Mouse (Mus musculus): ENCODE measurements around the gene Slc2a2. TPM values are rescaled to one million over a fixed set of nuclear protein-coding genes. Genes with fewer than 3 reads are reported as not detected.
A peak's percentile ranks its signal among the peaks of the same experiment; 100 is the strongest.

Slc2a2 gene
- polyA plus RNA-seq, 1 experiment = 127 TPM

GRCm38 (mm10) chr3:28745835-28746483, 48.3 kb downstream of the Slc2a2 start:
- TF ChIP-seq POLR2A (IDR thresholded peaks at IDR 0.05; ENCODE audit: low read depth, low read length) (no peak), CTCF (conservative IDR thresholded peaks at IDR 0.05; ENCODE audit: insufficient read depth, insufficient read length, low read depth, low read length) (peak; percentile 100)
- H3K27me3 ChIP-seq (replicated peaks; ENCODE audit: control insufficient read depth, insufficient read depth, low read length) = no peaks in the 10 kb centered on the region
- no peak overlapping the region for H3K27ac ChIP-seq (ENCODE audit: insufficient read depth, low read depth, low read length)
- DNase-seq = peak; percentile 86
- WGBS = 29% methylated on average over 7 of the region's 7 CpGs
- no peak overlapping the region for H3K4me3 ChIP-seq (ENCODE audit: insufficient read depth, low read depth, low read length)
- H3K4me1 ChIP-seq (ENCODE audit: control insufficient read depth, insufficient read depth, low read length) = no peaks in the 10 kb centered on the region
- H3K36me3 ChIP-seq (ENCODE audit: control insufficient read depth, insufficient read depth, low read length) = no peaks in the 10 kb centered on the region

GRCm38 (mm10) chr3:28748151-28748550, 50.4 kb downstream of the Slc2a2 start:
- H3K4me3 ChIP-seq (ENCODE audit: insufficient read depth, low read depth, low read length) = no peak overlapping the region
- H3K4me1 ChIP-seq (ENCODE audit: control insufficient read depth, insufficient read depth, low read length) = no peaks in the 10 kb centered on the region
- WGBS = 88% methylated on average over 3 of the region's 3 CpGs
- no peak for DNase-seq
- no peak overlapping the region for H3K27ac ChIP-seq (ENCODE audit: insufficient read depth, low read depth, low read length)
- H3K36me3 ChIP-seq (ENCODE audit: control insufficient read depth, insufficient read depth, low read length) = no peaks in the 10 kb centered on the region
- H3K27me3 ChIP-seq (replicated peaks; ENCODE audit: control insufficient read depth, insufficient read depth, low read length) = no peaks in the 10 kb centered on the region
- TF ChIP-seq CTCF (conservative IDR thresholded peaks at IDR 0.05; ENCODE audit: insufficient read depth, insufficient read length, low read depth, low read length) (no peak), POLR2A (IDR thresholded peaks at IDR 0.05; ENCODE audit: low read depth, low read length) (no peak)

DNA sequence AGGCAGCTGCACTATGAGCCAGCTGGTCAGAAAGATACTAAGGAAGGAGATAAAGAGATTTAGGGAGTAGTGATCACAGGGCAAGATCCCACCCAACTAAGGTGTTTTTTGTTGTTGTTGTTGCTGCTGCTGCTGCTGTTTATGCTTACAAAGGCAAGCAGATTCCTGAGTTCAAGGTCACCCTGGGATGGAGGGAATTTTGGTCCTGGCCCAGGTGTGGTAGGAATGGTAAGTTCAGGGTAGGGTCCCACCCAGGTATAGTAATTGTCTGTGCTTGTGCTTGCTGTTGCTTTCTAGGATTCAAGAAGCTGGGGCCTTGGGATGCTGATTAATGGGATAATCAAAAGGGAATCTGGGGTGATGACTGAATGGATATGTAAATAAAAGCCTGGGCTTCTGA, 51.3 kb downstream of the Slc2a2 start:
- no peaks in the 10 kb centered on the region for H3K27me3 ChIP-seq (replicated peaks; ENCODE audit: control insufficient read depth, insufficient read depth, low read length)
- no peaks in the 10 kb centered on the region for H3K36me3 ChIP-seq (ENCODE audit: control insufficient read depth, insufficient read depth, low read length)
- no peaks in the 10 kb centered on the region for H3K4me1 ChIP-seq (ENCODE audit: control insufficient read depth, insufficient read depth, low read length)
- no peak overlapping the region for H3K27ac ChIP-seq (ENCODE audit: insufficient read depth, low read depth, low read length)
- TF ChIP-seq POLR2A (IDR thresholded peaks at IDR 0.05; ENCODE audit: low read depth, low read length) (no peak), CTCF (conservative IDR thresholded peaks at IDR 0.05; ENCODE audit: insufficient read depth, insufficient read length, low read depth, low read length) (no peak)
- no peak for DNase-seq
- no peak overlapping the region for H3K4me3 ChIP-seq (ENCODE audit: insufficient read depth, low read depth, low read length)

GRCm38 (mm10) chr3:28755477-28755876, 57.8 kb downstream of the Slc2a2 start:
- H3K27ac ChIP-seq (ENCODE audit: insufficient read depth, low read depth, low read length) = no peak overlapping the region
- TF ChIP-seq CTCF (conservative IDR thresholded peaks at IDR 0.05; ENCODE audit: insufficient read depth, insufficient read length, low read depth, low read length) (no peak), POLR2A (IDR thresholded peaks at IDR 0.05; ENCODE audit: low read depth, low read length) (no peak)
- WGBS = 84% methylated on average over 7 of the region's 7 CpGs
- H3K4me3 ChIP-seq (ENCODE audit: insufficient read depth, low read depth, low read length) = no peak overlapping the region
- no peak for DNase-seq
- no peaks in the 10 kb centered on the region for H3K27me3 ChIP-seq (replicated peaks; ENCODE audit: control insufficient read depth, insufficient read depth, low read length)
- H3K36me3 ChIP-seq (ENCODE audit: control insufficient read depth, insufficient read depth, low read length) = no peaks in the 10 kb centered on the region
- no peaks in the 10 kb centered on the region for H3K4me1 ChIP-seq (ENCODE audit: control insufficient read depth, insufficient read depth, low read length)

DNA sequence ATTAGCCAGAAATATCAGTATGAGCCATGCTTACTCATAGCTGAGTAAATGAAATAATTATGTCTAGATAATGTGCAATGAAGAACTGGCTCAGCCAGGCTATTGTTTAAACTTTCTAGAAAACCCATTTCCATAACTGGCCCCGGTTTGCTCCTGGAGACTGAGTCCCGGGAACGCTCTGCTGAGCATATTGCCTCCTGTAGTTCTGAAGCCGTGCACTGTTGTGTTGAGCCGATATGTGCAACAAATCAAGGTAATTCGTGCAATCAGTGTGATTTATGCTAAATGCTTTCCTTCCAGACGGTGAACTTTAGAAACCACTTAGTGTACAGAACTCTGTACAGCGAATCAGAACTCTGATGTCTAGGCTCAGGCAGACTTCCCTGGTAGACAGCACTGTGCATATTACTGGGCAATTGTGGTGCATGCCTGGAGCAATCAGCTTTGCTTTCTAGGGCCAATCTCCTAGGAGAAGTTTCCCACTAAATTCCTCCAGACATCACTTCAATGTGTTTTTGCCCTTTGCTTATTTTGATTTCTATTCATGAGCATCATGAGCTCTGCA, 63.6 kb downstream of the Slc2a2 start:
- Histone ChIP-seq H3K36me3 (ENCODE audit: control insufficient read depth, insufficient read depth, low read length) (no peaks in the 10 kb centered on the region), H3K27ac (ENCODE audit: insufficient read depth, low read depth, low read length) (no peak overlapping the region), H3K4me1 (ENCODE audit: control insufficient read depth, insufficient read depth, low read length) (no peaks in the 10 kb centered on the region), H3K4me3 (ENCODE audit: insufficient read depth, low read depth, low read length) (no peak overlapping the region), H3K27me3 (replicated peaks; ENCODE audit: control insufficient read depth, insufficient read depth, low read length) (no peaks in the 10 kb centered on the region)
- no peak for DNase-seq
- 42% methylated on average over 8 of the region's 8 CpGs for WGBS
- TF ChIP-seq CTCF (conservative IDR thresholded peaks at IDR 0.05; ENCODE audit: insufficient read depth, insufficient read length, low read depth, low read length) = no peak
- TF ChIP-seq POLR2A (IDR thresholded peaks at IDR 0.05; ENCODE audit: low read depth, low read length) = no peak

- no peak overlapping the region for H3K27ac ChIP-seq (ENCODE audit: insufficient read depth, low read depth, low read length)
- no peaks in the 10 kb centered on the region for H3K4me1 ChIP-seq (ENCODE audit: control insufficient read depth, insufficient read depth, low read length)
- H3K36me3 ChIP-seq (ENCODE audit: control insufficient read depth, insufficient read depth, low read length) = no peaks in the 10 kb centered on the region
- TF ChIP-seq POLR2A (IDR thresholded peaks at IDR 0.05; ENCODE audit: low read depth, low read length) = no peak
- no peak for TF ChIP-seq CTCF (conservative IDR thresholded peaks at IDR 0.05; ENCODE audit: insufficient read depth, insufficient read length, low read depth, low read length)
- DNase-seq = no peak
- WGBS = 92% methylated on average over 4 of the region's 4 CpGs
- H3K4me3 ChIP-seq (ENCODE audit: insufficient read depth, low read depth, low read length) = no peak overlapping the region
- no peaks in the 10 kb centered on the region for H3K27me3 ChIP-seq (replicated peaks; ENCODE audit: control insufficient read depth, insufficient read depth, low read length)
These were observed 69.2 kb downstream of the Slc2a2 start for GRCm38 (mm10) chr3:28766935-28767334.

DNA sequence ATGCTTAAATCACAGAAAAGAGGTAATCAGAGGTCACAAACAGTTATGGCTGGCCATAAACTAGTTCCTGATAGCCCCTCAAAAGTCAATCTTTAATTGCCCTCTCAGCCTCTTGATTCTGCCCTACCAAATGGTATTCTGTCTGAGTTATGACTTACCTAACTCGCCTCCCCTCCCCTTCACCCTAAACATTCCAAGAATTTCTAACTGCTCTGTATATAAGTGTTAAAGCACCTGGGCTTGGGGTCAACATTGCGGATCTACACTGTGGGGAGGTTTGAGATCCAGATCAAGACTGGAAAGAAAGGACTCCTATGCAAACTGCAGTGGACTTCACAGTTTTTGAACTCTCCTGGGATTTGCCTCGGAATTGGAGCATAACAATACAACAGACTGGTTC, 70.5 kb downstream of the Slc2a2 start:
- WGBS = 75% methylated on average over 3 of the region's 3 CpGs
- no peak for TF ChIP-seq CTCF (conservative IDR thresholded peaks at IDR 0.05; ENCODE audit: insufficient read depth, insufficient read length, low read depth, low read length)
- no peak for TF ChIP-seq POLR2A (IDR thresholded peaks at IDR 0.05; ENCODE audit: low read depth, low read length)
- Histone ChIP-seq H3K4me1 (ENCODE audit: control insufficient read depth, insufficient read depth, low read length) (no peaks in the 10 kb centered on the region), H3K4me3 (ENCODE audit: insufficient read depth, low read depth, low read length) (no peak overlapping the region), H3K36me3 (ENCODE audit: control insufficient read depth, insufficient read depth, low read length) (no peaks in the 10 kb centered on the region), H3K27ac (ENCODE audit: insufficient read depth, low read depth, low read length) (no peak overlapping the region), H3K27me3 (replicated peaks; ENCODE audit: control insufficient read depth, insufficient read depth, low read length) (no peaks in the 10 kb centered on the region)
- DNase-seq = no peak

All from kidney, adult 2 months (tissue).